Mouse (Mus musculus) liver, postnatal 0 days (tissue): Measurements from ENCODE around the gene Olfr736. TPM values are rescaled to one million over a fixed set of nuclear protein-coding genes. Genes with fewer than 3 reads are reported as not detected.

Experiments
- ATAC-seq: fragments of 200-750 bp; cut with Nextera tagmentation; 2 replicates; pipeline ENCODE4 v1.8.0; 2017; ENCODE audit warnings: mild to moderate bottlenecking, moderate library complexity
- DNase-seq: peaks from one replicate; pipeline ENCODE4 v3.0.0-alpha.2; 2016
- H3K27ac ChIP-seq: fragments of 300-500 bp; sonication (generic); 2 replicates; pipeline ENCODE4 v1.5.1; 2014; ENCODE audit warnings: antibody characterized with exemption, moderate library complexity, mild to moderate bottlenecking, low read depth
- H3K27me3 ChIP-seq: fragments of 300-500 bp; sonication (generic); 2 replicates; pipeline ENCODE4 v1.6.1; 2014; ENCODE audit warnings: low read length, control low read depth, mixed read lengths; ENCODE audit not compliant: insufficient read depth
- H3K36me3 ChIP-seq: fragments of 300-500 bp; sonication (generic); replicated peaks from 2 replicates; pipeline ENCODE4 v1.6.1; 2014; ENCODE audit warnings: mild to moderate bottlenecking, control low read depth, low read length, moderate library complexity, mixed read lengths; ENCODE audit not compliant: insufficient read depth
- H3K4me1 ChIP-seq: fragments of 300-500 bp; sonication (generic); 2 replicates; pipeline ENCODE4 v1.6.1; 2014; ENCODE audit warnings: antibody characterized with exemption, mild to moderate bottlenecking, control low read depth; ENCODE audit not compliant: insufficient read depth
- H3K4me2 ChIP-seq: fragments of 300-500 bp; sonication (generic); 2 replicates; pipeline ENCODE4 v1.6.1; 2014; ENCODE audit warnings: low read depth, mild to moderate bottlenecking, low read length, moderate library complexity, mixed read lengths
- H3K4me3 ChIP-seq: fragments of 300-500 bp; sonication (generic); 2 replicates; pipeline ENCODE4 v1.5.1; 2014; ENCODE audit warnings: low read depth, low read length
- H3K9ac ChIP-seq: fragments of 300-500 bp; sonication (generic); replicated peaks from 2 replicates; pipeline ENCODE4 v1.6.1; 2014; ENCODE audit warnings: mild to moderate bottlenecking, moderate library complexity
- H3K9me3 ChIP-seq: fragments of 300-500 bp; sonication (generic); 2 replicates; pipeline ENCODE4 v1.6.1; 2016; ENCODE audit warnings: mild to moderate bottlenecking, control low read depth, low read length, mixed read lengths
- CTCF ChIP-seq: sonication (generic); IDR thresholded peaks from 2 replicates; pipeline ENCODE4 v1.5.1; 2016; ENCODE audit warnings: antibody characterized with exemption, low read depth
- EP300 ChIP-seq: IDR thresholded peaks from 2 replicates; pipeline ENCODE4 v1.6.1; 2016; ENCODE audit warnings: antibody characterized with exemption, low read depth, mild to moderate bottlenecking
- WGBS: fragments of 180-500 bp; shearing (Covaris S2); extraction: QIAGEN DNeasy Blood & Tissue Kit; methylation state at CpG from one replicate; pipeline ENCODE4 v1.1.7; 2014; ENCODE audit not compliant: insufficient replicate concordance; 5-methylcytosine and 5-hydroxymethylcytosine counted together
- polyA plus RNA-seq: library from polyadenylated mRNA; unstranded; fragments of >200 nt; fragmentation: Nextera tagmentation; extraction: Ambion mirVana; gene quantifications from 2 replicates; pipeline ENCODE4 v1.2.1, GENCODE M21; 2015

Gene Olfr736
- polyA plus RNA-seq, 1 experiment from 2014 or later, result not detected

- no peaks in the 10 kb centered on the region for H3K27me3 ChIP-seq
- no peaks in the 10 kb centered on the region for H3K4me1 ChIP-seq
- no peak within 1 kb of the TSS for H3K9ac ChIP-seq
- H3K4me3 ChIP-seq, result no peak within 1 kb of the TSS
- 79% methylated on average over 1 of the region's 1 CpGs for WGBS
- H3K27ac ChIP-seq, result no peak within 1 kb of the TSS
- no peaks in the 10 kb centered on the region for H3K9me3 ChIP-seq
- no peaks in the 10 kb centered on the region for H3K36me3 ChIP-seq
- TF ChIP-seq EP300 (no peak), CTCF (no peak)
- ATAC-seq (no peak), DNase-seq (no peak)
- no peak within 1 kb of the TSS for H3K4me2 ChIP-seq
Measured at GRCm38 (mm10) chr14:50407268-50407667, 26.3 kb downstream of the Olfr736 start, which contains the start of gene Olfr738. Olfr738 (plus strand) TSS chr14:50407568.

GRCm38 (mm10) chr14:50418326-50418725, 37.4 kb downstream of the Olfr736 start, which contains the start of gene Olfr739:
Olfr739 (plus strand) TSS chr14:50418626.
- Histone ChIP-seq H3K9ac (no peak within 1 kb of the TSS), H3K4me1 (no peaks in the 10 kb centered on the region), H3K27ac (no peak within 1 kb of the TSS), H3K27me3 (no peaks in the 10 kb centered on the region), H3K4me3 (no peak within 1 kb of the TSS), H3K9me3 (no peaks in the 10 kb centered on the region), H3K4me2 (no peak within 1 kb of the TSS), H3K36me3 (no peaks in the 10 kb centered on the region)
- ATAC-seq (no peak), DNase-seq (no peak)
- 57% methylated on average over 2 of the region's 2 CpGs for WGBS
- TF ChIP-seq CTCF, result no peak
- TF ChIP-seq EP300, result no peak

Other genes starting within 250 kb of the Olfr736 start
- gene Olfr728, start 238.5 kb upstream of the Olfr736 start, polyA plus RNA-seq, result not detected in 2 replicates
- gene Olfr729, start 228.3 kb upstream of the Olfr736 start, polyA plus RNA-seq, result not detected in 2 replicates
- gene Olfr730, start 193.0 kb upstream of the Olfr736 start, polyA plus RNA-seq, result not detected in 2 replicates
- not detected in 2 replicates for gene Olfr731, start 139.3 kb upstream of the Olfr736 start, polyA plus RNA-seq
- not detected in 2 replicates for gene Olfr732, start 97.0 kb upstream of the Olfr736 start, polyA plus RNA-seq
- not detected in 2 replicates for gene Olfr733, start 79.6 kb upstream of the Olfr736 start, polyA plus RNA-seq
- gene Olfr734, start 54.4 kb upstream of the Olfr736 start, polyA plus RNA-seq, result not detected in 2 replicates
- gene Olfr735, start 32.3 kb upstream of the Olfr736 start, polyA plus RNA-seq, result 0.04 TPM in 1 of 2 replicates, not detected in the other
- gene Tlr11, start 23.2 kb upstream of the Olfr736 start, polyA plus RNA-seq, result 0.20 and 0.27 TPM in 2 replicates
- not detected in 2 replicates for gene Olfr738, start 26.4 kb downstream of the Olfr736 start, polyA plus RNA-seq
- gene Olfr739, start 37.5 kb downstream of the Olfr736 start, polyA plus RNA-seq, result not detected in 2 replicates
- gene Olfr740, start 64.4 kb downstream of the Olfr736 start, polyA plus RNA-seq, result not detected in 2 replicates
- not detected in 2 replicates for gene Olfr741, start 91.6 kb downstream of the Olfr736 start, polyA plus RNA-seq
- not detected in 2 replicates for gene Olfr742, start 122.4 kb downstream of the Olfr736 start, polyA plus RNA-seq
- gene Olfr743, start 140.7 kb downstream of the Olfr736 start, polyA plus RNA-seq, result not detected in 2 replicates
- not detected in 2 replicates for gene Olfr744, start 233.7 kb downstream of the Olfr736 start, polyA plus RNA-seq